Mouse (Mus musculus) brain, adult 2 months (tissue): Measurements from ENCODE around the gene Abcc3.
A peak's percentile ranks its signal among the peaks of the same experiment; 100 is the strongest.

Experiments used
- DNase-seq: peaks from one replicate; pipeline ENCODE4 v3.0.0; 2011; ENCODE audit warnings: low read depth, low spot score

Abcc3 gene

DNA sequence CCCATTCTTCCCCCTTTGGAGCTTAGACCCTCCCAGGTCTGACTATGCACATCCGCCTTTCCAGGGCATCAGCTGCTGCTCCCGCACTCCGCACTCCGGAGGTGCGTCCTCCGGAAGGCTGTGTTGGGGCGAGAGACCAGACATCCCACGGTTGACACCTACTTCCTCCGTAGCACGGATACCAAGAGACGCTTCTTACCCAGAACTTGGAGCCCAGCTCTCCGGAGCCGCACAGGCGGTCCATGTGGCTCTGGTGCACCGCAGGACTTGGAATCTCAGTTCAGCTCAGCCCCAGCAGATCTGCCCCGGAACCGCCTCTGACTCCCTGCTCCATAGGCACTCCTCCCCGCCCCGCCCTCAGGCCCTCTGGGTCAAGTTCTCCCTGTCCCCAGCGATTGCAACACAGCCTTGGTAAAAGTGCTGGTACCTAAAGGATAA, at the start of gene Abcc3:
Abcc3 (minus strand) TSS at position 326 of the 438 bp plus-strand sequence.
- DNase-seq: no peak

DNA sequence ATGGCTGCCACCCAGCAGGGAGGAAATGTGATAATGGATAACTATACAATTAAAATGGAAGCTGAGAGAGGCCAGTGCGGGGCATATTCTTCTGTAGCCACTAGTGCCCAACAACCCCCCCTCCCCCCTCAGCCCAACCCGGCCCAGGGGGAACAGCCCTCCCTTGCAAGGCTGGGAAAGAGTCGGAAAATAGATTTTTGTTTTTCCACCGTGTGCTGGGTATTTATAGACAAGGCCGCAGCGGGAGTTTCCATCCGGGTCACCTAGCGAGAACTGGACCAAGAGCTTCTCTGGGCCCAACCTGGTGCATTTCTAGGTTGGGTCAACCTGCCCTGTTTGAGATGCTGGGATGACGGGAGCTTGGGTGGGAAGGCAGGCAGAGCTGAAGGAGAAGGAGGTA, 49.0 kb upstream of the Abcc3 start:
- DNase-seq: peak; percentile 37

DNA sequence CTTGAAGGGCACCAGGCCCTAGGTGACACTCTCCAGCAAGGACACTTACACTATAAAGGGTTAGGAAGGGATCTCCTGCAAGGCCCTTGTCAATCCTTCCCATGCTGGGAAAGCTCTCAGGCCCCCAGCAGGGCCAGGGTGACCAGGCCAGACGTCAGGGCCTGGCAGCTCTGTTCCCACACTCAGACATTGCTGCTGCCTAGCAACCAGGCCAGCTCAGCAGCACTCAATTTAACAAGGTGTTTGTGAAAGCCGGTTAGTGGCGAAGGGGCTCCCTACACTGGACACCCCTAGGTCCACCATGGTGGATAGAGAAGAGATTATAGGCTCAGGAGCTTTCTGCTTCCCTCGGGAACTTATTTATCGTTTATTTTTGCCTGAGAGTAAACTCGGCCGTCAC, 48.3 kb upstream of the Abcc3 start:
- no peak for DNase-seq

DNA sequence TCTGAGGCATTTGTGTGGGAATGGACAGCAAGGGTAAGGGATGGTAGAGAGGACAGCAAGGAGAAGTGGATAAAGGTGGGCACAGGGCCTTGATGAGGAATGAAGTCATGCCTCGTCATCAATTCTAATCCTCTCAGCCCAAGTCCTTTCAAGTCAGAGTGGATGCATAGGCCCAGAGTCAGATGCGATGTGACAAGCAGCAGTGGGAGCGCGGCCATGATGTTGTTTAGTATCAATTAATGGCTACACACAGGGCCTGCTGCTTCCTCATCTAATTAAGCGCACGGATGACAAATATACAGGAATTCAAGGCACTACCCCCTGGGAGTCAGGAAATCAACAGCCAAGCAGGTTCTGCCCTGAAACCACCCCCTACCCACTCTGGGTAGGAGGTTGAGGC, 47.6 kb upstream of the Abcc3 start:
- DNase-seq: no peak

DNA sequence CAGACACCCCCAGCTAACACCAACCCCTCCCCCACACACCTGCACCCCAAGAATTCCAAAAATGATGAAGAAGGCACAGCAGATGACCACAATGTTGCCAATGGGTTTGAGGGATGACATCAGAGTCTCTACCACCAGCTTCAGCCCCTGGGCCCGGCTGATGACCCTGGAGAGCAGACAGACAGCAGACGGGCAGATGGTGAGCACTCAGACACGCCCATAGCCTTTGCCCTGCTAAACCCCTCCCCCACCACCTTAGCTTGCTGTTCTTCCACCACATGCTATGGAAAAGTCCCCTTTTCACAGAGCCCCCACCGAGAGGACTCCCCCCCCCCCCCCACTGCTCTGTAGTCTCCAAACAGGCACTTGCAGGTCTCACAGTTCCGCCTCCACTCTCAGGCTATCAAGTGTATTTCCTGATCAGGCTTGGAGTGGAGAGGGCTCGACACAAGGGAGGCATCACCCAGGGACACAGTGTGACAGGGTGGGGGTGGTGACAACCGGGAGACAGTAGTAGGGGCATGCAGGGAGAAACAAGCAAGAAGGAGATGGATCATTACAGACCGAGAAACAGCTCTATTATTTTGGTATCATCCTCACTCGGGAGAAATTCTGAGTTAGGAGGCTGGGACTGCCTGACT, 36.3 kb upstream of the Abcc3 start:
- DNase-seq: no peak

DNA sequence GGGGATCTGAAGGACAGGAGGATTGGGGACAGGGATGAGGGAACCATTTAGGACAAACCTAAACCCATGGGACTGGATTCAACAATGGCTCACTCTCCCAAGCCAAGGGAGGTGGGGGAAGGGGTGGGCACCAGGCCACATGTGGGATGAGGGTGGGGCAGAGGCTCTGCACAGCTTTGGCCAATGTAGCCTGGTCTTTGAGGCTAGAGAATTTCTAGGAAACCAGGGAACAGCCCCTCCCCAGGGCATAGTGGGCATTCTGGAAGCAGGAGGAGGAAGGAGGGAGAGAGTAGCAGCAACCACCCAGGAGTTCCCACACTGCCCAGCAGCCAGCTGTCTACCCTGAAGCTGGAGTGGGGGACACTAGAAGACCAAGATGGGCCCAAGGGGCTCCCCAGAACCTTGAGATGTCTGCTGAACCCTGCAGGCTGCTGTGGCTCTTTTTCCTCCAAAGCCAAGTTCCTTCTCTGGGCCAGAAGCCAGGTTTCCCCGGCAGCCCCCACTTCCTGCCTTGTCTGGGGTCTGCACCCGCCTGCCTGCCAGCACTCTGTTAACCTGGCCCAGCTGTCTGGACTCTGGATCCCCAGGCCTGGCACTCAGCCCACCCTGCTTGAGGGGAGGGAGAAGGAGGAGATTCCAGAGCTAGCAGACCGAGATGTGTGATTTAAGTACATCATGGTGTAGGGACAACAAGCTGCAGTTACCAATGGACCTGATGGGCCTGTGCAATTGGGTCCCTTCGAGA, 35.5 kb upstream of the Abcc3 start:
- peak; percentile 45 for DNase-seq

DNA sequence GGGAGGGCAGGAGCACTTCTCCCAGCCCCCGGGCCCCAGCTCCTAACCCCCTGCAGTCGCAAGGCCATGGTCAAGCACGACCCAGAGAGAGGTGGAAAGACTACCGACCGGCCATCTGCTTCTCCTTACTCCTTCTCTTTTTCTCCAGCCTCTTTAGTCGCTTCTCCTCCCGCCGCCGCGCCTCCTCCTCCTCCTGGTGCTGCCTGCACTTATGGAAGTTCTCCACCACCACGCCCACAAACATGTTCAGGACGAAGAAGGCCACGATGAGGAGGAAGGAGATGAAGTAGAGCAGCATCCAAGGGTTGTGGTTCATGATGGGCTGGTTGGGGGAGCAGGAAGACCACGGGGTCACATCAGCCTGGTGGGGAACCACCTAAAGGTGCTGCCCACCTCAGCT, 32.9 kb upstream of the Abcc3 start:
- DNase-seq: peak; percentile 61

DNA sequence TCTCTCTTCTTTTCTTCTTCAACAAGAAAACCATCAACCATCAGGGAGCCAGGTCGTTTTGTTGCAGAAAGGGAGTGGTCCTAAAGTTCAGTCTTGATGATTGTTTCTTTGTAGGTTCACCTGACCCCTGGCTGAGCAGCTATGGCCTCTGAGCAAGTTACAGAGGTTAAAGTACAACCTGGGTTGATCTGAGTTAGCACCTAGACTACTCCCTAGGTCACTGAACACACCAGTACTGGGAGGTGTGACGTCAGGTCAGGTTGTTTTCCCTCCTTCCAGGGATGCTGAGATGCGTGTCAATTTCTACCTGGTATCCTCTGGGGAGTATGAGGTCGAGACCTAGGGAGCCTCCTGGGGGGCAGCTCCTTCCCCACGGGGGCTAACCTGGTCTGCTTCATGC, 32.4 kb upstream of the Abcc3 start:
- DNase-seq: no peak

DNA sequence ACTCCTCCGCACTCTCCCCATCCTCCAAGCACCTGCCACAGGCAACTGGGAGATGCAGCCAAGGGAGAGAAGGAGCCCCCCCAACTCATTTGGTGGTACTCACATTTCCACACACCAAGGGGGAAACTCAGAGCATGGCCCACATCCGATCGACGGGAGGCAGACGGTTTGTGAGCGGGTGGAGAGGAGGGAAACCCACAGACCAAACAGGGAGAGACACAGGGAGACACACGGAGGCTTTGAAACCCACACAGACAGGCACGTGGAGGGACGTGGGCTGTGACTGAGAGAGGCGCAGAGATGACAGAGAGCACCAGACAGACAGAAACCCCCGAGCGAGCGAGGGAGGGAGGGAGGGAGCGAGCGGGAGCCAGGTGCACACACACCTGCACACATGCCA, 31.6 kb upstream of the Abcc3 start:
- peak; percentile 78 for DNase-seq

DNA sequence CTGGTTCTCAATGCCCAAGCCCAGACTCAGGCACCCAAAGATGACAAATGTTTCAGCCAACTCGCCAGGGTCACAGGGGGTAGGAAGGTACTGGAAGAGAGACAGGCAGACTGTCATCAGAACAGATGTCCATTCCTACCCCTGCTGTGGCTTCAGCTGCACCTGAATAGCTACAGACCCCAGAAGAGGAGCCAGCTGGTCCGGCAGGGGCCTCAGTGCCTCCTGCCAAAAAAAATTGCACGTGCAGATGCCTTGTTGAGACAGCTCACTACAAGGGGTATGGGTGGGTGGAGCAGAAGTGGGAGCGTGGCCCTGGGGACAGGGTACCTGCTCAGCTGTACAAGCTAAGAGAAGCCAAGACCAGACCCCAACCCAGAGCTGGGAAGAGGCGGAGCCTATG, 31.1 kb upstream of the Abcc3 start:
- peak; percentile 68 for DNase-seq

DNA sequence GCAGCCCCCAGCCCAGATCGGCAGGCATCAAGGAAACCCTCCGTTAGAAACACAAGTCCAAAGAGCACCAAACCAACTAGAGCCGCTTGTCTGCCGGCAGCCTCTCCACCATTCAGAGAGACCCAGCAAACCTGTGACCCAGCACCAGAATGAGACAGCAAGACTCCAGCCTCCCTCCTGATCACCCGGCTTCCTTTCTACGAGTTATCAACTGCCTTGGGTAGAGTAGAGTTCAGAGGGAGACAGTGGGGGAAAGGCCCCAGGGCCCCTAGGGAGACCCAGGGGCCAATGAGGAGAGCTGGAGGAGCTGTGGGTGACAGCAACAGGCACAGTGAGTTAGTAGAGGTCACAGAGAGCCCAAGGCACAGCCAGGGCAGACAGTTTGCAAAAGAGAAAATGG, 28.2 kb upstream of the Abcc3 start:
- no peak for DNase-seq

DNA sequence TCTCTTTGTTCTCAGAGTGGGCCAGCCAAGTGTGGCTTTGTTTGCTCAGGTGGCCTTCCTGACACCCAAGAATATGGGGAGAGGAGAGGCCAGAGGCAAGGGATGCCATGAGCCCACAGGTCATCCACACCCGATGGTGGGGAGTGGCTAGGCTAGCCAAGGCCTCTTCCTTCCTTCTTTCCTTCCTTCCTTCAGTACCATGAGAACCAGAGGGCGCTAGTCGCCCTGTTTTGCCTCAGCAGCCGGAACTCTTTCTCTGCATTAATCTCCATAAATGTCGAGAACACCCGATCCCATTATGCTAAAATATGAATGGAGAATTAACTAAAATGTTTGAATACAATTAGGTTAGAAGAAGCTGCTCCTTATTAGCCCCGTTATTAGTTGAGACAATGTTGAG, 27.5 kb upstream of the Abcc3 start:
- DNase-seq: peak; percentile 73

DNA sequence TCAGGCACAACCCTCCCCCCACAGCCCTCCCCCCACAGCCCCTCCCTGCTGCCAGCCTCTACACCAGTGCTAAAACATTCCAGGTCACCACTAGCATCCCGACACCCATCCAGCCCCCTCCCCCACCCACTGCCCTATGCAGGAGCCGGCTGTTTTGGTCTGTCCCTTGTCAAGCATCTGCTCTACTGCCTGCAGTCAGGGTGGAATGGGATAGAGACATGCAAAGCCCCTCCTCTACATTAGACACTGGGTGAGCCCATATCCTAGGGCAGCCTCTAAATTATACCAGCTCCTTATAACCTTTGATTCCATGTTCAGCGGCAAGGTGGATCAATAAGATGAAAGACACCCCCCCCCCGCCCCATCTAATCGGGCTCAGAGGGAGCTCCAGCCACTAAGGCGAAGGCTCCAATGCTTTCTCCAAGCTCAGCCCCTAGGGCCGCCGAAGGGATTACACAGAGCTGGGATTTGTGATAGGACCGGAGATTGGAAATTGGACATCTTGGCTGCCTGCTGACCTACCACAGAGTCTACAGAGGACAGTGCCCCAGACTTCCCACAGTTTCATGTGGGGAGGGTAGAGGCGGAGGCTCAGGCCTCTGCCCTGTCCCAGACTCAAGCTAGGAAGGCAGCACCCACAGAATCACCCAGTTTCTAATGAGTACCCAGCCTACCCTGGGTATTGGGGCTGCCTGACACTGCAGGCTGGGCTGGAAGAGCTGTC, 26.4 kb upstream of the Abcc3 start:
- DNase-seq: peak; percentile 69

DNA sequence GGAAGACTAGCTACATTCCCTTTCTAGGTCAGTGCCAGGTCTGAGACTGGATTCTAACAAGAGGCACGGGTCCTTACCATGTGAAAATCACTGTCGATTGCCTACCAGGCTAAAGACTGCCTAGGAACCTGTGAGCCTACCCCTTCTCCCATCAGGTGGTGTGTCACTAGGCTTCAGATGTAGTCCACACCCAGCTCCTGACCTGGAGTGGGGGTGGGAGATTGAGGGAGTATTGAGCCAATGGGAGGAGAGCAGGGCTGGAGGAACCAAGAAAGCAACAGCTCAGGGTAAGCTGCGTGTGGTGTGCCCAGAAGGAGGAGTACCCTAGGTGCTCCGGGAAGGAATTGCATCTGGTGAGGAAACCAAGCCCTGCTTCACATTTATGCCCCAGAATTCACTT, 21.2 kb upstream of the Abcc3 start:
- peak; percentile 64 for DNase-seq

DNA sequence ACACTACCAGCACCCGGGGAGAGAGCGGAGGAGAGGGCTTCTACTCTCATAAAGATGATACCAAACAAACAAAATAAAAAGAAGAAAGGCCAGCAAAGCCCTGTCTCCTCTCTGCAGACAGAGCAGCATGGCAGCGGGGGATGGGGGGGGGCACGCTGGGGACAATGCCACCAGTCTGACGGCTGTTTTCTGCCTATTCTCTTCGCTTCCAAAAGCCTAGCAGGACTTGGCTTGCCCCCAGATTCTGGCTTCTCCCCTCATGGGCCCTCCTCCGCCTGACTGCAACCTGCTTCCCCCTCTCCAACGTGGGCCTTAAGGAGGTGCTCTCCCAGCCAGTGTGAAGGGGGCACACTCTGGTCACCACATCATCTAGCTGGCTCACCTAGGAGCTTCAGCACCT, 20.7 kb upstream of the Abcc3 start:
- peak; percentile 88 for DNase-seq

DNA sequence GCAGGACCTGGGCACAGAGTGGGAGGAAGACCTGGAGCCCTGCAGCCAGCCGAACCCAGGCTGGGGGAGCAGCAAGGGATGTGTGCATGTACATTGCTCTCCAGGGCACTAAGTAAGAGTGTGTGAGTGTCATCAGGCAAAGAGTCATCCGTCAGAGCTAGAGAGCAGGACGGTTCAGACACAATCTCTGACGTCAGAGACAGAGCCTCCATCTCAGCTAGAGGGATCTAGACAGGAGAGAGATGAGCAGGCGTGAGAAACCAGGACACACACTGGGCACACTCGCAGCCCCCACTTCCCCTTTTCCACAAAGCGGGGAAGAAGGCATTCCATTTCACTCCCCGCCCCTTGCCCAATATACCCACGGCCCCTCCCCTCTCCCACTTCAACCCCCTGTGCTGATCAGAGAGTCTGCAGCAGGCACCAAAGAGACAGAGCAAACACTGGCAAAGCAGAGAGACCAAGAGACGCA, 20.2 kb upstream of the Abcc3 start:
- DNase-seq: peak; percentile 73

DNA sequence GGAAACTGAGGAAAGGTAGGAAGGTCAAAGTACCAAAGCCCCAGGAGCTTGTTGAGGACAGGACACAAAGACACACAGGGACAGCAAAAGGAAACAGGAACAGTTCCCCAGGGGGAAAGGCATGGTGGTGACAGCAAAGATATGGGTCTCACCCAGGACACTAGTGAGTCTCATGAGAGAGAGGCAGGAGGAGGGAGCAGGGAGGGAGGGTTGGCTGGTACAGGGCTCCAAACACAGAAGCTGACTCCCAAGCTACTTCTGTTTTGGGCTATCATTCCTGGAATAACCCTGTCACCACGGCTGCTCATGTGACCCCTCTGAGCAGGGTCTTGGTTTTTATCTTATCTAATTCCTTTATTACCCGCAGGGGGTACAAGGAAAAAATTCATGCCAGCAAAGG, 19.8 kb upstream of the Abcc3 start:
- no peak for DNase-seq

DNA sequence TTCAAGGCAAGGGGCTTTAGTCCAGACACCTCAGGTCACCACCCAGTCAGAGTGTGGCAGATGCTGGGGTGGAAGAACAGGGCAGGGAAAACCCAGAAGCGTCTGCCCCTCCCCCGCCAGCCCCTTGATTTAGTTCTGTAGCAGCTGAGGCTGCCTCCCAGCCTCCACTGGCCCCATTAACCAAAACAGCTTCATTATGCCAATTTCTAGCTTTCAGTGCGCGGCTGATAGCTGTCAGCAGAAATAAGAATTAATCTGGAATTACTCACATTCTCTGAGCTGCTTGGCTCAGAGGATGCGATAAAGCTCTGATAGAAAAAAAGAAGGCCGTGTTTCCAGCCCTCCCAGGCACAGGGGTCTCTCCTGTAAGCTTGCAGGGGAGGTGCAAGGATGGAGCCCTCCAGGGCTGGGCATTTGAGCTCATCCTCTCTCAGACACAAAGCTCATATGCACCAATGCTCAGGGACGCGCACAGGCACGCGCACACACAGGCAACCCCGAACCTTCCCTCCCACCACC, 15.1 kb upstream of the Abcc3 start:
- DNase-seq: peak; percentile 63

DNA sequence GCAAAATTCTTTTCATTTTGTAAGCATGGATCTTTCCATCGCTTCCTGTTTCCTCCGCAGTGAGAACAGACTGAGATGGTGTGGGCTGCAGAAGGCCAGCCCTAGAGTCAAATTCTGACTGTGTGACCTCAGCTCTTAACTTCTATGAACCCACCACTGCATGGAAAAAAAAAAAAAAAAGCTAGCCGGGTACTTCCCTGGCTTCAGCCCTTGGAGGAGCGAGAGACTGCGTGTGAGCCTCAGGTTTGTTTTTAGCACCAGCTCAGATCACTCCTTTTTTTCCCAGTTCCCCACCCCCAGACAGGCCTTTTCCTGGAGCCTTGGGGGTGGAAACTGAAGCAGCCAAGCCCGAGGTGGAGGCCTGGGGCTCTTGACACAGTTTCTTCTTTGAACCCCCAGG, 12.6 kb upstream of the Abcc3 start:
- peak; percentile 83 for DNase-seq

DNA sequence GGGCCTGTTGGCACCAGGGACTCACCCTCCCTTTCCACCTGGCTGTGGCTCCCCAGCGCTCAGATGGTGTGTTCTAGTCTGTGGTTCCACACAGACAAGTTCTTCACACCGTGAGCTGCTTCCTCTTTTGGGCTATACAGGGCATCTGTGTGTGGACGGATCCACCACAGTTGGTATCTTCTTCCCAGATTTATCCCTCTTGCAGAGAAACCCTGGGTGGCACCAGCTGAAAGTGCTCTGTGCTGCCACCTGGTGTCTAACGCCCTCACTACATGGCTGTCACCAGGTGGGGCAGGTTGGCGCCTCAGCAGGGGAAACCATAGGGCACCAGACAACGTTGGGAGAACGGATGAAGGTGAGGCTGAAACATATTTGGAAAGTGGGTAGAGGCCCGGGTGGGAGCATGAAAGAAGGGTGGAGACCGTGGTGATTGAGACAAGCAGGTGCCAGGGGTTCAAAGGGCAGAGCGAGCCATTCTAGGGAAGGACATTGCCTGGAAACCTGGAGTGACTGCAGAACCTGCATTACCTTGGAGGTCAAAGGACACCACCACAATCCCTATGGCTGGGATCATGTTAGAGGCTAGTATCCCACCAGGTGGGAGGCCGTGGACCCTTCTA, 12.0 kb upstream of the Abcc3 start:
- DNase-seq: peak; percentile 90

DNA sequence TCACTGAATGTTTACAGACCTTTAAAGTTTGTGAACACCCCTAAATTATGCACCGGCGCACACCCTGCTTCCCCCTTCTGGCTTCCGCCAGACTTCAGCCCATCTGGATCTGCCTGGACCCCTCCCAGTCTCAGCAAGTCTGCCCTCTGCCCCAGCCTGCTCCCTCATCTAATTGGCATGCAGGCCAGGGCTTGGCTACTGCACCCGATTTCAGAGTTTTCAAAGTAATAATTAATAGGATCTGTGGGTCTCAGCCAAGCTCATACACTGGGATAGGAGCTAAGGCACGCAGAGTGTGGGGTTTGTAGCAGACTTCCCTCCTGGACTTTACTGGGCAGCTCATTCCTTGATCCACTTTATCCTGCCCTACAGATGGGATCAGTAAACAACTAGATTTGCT, 11.4 kb upstream of the Abcc3 start:
- no peak for DNase-seq

DNA sequence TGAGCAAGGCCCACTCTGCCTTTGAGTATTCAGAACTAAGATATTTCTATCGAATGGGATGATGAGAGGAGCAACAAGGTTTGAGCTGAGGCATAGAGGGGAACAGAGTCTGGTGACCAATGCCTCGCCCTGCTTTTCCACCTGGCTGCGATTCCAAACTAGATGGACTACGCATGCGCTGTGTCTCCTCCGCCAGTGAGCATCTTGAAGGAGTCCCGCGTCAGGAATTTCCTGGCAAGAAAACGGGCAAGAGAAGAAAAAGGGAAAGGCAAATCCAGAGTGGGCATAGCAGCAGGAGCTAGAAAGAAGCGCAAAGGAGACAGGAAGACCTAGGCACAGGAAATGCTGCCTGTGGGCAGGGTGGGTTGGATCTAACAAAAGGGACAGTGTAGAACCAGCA, 11.0 kb upstream of the Abcc3 start:
- DNase-seq: peak; percentile 69
